Mouse (Mus musculus) hindbrain, embryonic 16.5 days (tissue): ENCODE results near the gene Nt5m. TPM values are rescaled to one million over a fixed set of nuclear protein-coding genes. Genes with fewer than 3 reads are reported as not detected.
A peak's percentile ranks its signal among the peaks of the same experiment; 100 is the strongest.
"Not testable (repeated sequence)": the region's sequence is repeated elsewhere in the genome, so short reads cannot be mapped to it uniquely, and the experiment has no call there.

Source experiments
- ATAC-seq: fragments of 200-750 bp; cut with Nextera tagmentation; 2 replicates; pipeline ENCODE4 v1.8.0; 2017; ENCODE audit warnings: moderate TSS enrichment, moderate library complexity
- H3K27ac ChIP-seq: fragments of 300-500 bp; sonication (generic); 2 replicates; pipeline ENCODE4 v1.5.1; 2014; ENCODE audit warnings: low read depth, mild to moderate bottlenecking, control low read depth, low read length, moderate library complexity
- H3K27me3 ChIP-seq: fragments of 300-500 bp; sonication (generic); replicated peaks from 2 replicates; pipeline ENCODE4 v1.6.1; 2014; ENCODE audit warnings: low read length; ENCODE audit not compliant: control insufficient read depth, insufficient read depth
- H3K36me3 ChIP-seq: fragments of 300-500 bp; sonication (generic); 2 replicates; pipeline ENCODE4 v1.6.1; 2014; ENCODE audit warnings: mild to moderate bottlenecking, low read length, moderate library complexity, mixed read lengths; ENCODE audit not compliant: control insufficient read depth, insufficient read depth
- H3K4me1 ChIP-seq: fragments of 300-500 bp; sonication (generic); 2 replicates; pipeline ENCODE4 v1.6.1; 2014; ENCODE audit warnings: low read depth, low read length; ENCODE audit not compliant: control insufficient read depth, insufficient read depth
- H3K4me2 ChIP-seq: fragments of 300-500 bp; sonication (generic); 2 replicates; pipeline ENCODE4 v1.6.1; 2014; ENCODE audit warnings: mild to moderate bottlenecking, low read length, control low read depth, moderate library complexity
- H3K4me3 ChIP-seq: fragments of 300-500 bp; sonication (generic); 2 replicates; pipeline ENCODE4 v1.5.1; 2014; ENCODE audit warnings: mild to moderate bottlenecking, low read length, control low read depth, moderate library complexity
- H3K9ac ChIP-seq: fragments of 300-500 bp; sonication (generic); 2 replicates; pipeline ENCODE4 v1.6.1; 2014; ENCODE audit warnings: low read depth, mild to moderate bottlenecking, control low read depth, low read length, moderate library complexity
- H3K9me3 ChIP-seq: fragments of 300-500 bp; sonication (generic); 2 replicates; pipeline ENCODE4 v1.6.1; 2014; ENCODE audit warnings: mild to moderate bottlenecking, low read length, moderate library complexity; ENCODE audit not compliant: control insufficient read depth
- WGBS: fragments of 180-500 bp; shearing (Covaris S2); extraction: QIAGEN DNeasy Blood & Tissue Kit; methylation state at CpG from one replicate; pipeline ENCODE4 v1.1.7; 2014; 5-methylcytosine and 5-hydroxymethylcytosine counted together
- polyA plus RNA-seq: library from polyadenylated mRNA; unstranded; fragments of >200 nt; fragmentation: Nextera tagmentation; extraction: Ambion mirVana; gene quantifications from 2 replicates; pipeline ENCODE4 v1.2.1, GENCODE M21; 2015

The Nt5m gene
- polyA plus RNA-seq, 1 experiment from 2014 or later, result 85.4 TPM

DNA sequence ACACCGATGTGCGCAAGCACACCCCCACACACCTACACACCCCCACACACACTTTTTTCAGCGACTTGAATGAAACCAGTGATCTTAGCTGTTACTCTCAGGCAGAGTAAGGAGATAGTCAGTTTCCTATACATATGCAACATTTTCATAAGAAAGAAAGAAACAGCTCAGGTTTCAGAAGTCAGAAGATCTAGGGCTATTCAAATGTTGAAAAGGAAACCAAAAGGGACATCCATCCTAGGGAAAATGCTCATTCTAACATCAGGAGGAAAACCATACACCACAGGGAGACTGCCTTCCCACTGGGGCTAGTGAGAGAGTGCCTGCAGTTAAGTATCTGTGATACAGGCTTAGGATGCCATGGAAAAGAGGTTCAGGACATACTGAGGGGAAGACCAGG, 17.6 kb upstream of the Nt5m start:
- H3K27me3 ChIP-seq, result no peaks in the 10 kb centered on the region
- H3K9ac ChIP-seq, result no peak overlapping the region
- H3K9me3 ChIP-seq, result no peaks in the 10 kb centered on the region
- no peak overlapping the region for H3K27ac ChIP-seq
- ATAC-seq, result no peak
- peaks cover 74% of the 10 kb centered on the region for H3K36me3 ChIP-seq
- WGBS, result 91% methylated on average over 3 of the region's 3 CpGs
- no peaks in the 10 kb centered on the region for H3K4me1 ChIP-seq
- no peak overlapping the region for H3K4me2 ChIP-seq
- H3K4me3 ChIP-seq, result no peak overlapping the region

DNA sequence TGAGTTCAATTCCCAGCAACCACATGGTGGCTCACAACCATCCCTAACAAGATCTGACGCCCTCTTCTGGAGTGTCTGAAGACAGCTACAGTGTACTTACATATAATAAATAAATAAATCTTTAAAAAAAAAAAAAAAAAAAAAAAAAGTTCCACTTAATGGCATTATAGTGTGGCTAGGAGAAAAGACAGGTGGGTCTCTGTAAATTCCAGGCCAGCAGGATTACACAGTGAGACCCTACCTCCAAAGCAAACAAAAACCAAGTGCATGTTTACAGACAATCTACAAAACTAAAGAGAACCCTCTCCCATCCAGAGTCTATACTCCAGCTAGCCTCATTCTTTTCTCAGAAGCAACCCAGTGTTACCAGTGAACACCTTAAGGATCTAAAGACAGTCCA, 1.5 kb upstream of the Nt5m start:
- peak overlapping the region; percentile 71; the same call in 1 of the 2 replicates for H3K4me2 ChIP-seq
- not testable (repeated sequence) for H3K9ac ChIP-seq, ATAC-seq, H3K9me3 ChIP-seq, H3K27me3 ChIP-seq, H3K4me3 ChIP-seq, H3K27ac ChIP-seq
- peaks cover 17% of the 10 kb centered on the region for H3K4me1 ChIP-seq
- WGBS, result no CpG with 5 or more reads among the region's 1 CpGs
- H3K36me3 ChIP-seq, result peaks cover 11% of the 10 kb centered on the region

DNA sequence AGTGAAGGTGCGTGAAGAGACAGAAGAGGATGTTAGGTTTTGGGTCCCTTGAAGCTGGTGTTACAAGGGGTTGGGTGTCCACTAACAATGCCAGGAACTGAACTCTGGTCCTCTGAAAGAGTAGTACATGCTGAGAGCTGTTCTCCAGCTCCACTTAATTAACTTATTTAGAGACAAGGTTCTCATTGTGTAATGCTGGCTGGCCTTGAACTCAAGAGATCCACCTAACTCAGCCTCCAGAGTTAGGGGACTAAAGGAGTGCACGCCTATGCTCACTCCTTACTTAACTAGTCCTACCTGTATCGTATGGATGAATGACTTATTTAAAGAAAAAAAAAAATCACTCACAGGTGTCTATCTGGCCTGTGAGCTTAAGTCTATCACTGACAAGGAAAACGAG, 821 bp upstream of the Nt5m start:
- H3K9me3 ChIP-seq, result no peaks in the 10 kb centered on the region
- peak overlapping the region; percentile 92 for H3K27ac ChIP-seq
- peak overlapping the region; percentile 61 for H3K4me3 ChIP-seq
- peaks cover 11% of the 10 kb centered on the region for H3K36me3 ChIP-seq
- ATAC-seq, result no peak
- 66% methylated on average over 4 of the region's 4 CpGs for WGBS
- H3K27me3 ChIP-seq, result no peaks in the 10 kb centered on the region
- peak overlapping the region; percentile 78 for H3K9ac ChIP-seq
- peak overlapping the region; percentile 71 for H3K4me2 ChIP-seq
- H3K4me1 ChIP-seq, result peaks cover 17% of the 10 kb centered on the region

DNA sequence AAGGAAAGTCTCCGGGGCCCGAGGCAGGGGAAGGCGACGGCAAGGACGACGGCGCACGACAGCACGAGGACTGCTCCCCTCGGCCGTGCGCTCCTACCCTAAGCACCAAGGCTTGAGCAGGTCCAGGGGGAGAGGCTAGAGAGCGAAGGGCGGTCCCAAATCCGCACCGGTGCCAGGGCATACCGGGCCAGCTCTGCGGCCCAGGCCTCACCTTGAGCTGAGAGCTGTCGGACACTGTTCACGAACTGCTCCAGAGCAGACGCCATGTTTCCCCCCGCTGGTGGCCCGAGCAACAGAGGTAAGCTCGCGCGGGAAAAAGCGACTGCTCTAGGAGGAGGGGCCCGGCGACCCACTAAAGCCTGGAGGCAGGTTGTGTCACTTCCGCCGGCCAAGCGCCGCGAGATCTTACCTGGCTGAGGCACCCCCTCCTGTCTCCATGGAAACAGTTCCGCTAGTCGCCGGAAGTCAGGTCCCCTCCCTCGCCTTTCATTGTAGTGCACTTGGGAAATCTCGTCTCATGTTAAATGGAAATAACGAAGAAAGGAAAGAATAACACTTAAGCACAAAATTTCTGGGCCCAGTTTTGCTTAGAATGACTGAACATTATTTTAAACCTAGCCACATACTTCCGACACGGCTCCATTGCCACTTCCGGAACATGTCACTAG, 346 bp downstream of the Nt5m start, which contains the start of gene Cops3:
Cops3 (minus strand) TSS at position 380 of the 668 bp plus-strand sequence.
- 1% methylated on average over 42 of the region's 43 CpGs for WGBS
- Histone ChIP-seq H3K4me2 (peak within 1 kb of the TSS; percentile 71), H3K9me3 (no peaks in the 10 kb centered on the region), H3K4me1 (peaks cover 17% of the 10 kb centered on the region), H3K27ac (peak within 1 kb of the TSS; percentile 92), H3K9ac (peak within 1 kb of the TSS; percentile 78), H3K36me3 (peaks cover 11% of the 10 kb centered on the region), H3K4me3 (peak within 1 kb of the TSS; percentile 61), H3K27me3 (no peaks in the 10 kb centered on the region)
- peak; percentile 97 for ATAC-seq

DNA sequence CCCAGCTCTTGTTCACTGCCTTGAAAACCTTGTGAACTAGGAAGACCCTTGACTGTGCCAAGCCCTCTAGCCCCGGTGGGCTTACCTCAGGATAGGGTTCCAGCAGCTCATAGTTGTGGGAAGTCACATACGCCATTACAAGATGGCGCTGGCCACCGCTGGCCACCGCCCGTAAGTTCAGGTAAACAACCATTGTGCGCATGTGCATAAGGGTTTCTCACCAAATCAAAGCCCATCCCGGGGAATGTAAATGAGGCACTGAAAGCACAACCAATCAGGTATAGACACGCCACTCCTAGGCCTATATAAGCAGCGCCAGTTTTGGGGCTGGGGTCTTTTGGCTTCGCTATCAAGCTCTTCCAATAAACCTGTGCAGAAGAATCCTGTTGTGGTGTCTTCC, 7.1 kb downstream of the Nt5m start:
- Histone ChIP-seq H3K4me1 (peaks cover 11% of the 10 kb centered on the region), H3K9ac (no peak overlapping the region), H3K36me3 (no peaks in the 10 kb centered on the region; the same call in 1 of the 2 replicates), H3K27me3 (no peaks in the 10 kb centered on the region), H3K4me3 (no peak overlapping the region), H3K9me3 (no peaks in the 10 kb centered on the region), H3K4me2 (no peak overlapping the region), H3K27ac (no peak overlapping the region)
- 95% methylated on average over 11 of the region's 11 CpGs for WGBS
- no peak for ATAC-seq

DNA sequence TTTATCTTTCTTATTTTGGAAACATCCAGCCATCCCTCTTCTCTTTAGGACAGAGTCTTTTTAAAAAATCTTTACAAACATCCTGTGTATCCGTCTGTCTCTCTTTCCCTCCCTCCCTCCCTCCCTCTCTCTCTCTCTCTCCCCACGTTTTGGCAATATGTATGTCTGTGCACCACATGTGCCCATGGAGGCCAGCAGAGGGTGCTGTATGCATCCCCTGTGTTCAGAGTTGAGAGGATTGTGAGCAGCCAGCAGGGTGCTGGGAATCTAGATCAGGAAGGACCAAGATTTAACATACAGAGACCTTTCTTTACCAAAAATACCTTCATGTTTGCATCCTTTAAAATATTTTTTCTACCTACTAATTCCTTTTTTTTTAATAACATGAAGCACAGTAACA, 7.9 kb downstream of the Nt5m start:
- H3K4me3 ChIP-seq, result no peak overlapping the region
- H3K27ac ChIP-seq, result no peak overlapping the region
- ATAC-seq, result no peak
- H3K27me3 ChIP-seq, result no peaks in the 10 kb centered on the region
- peak overlapping the region; percentile 72; the same call in 1 of the 2 replicates for H3K4me2 ChIP-seq
- H3K4me1 ChIP-seq, result peaks cover 11% of the 10 kb centered on the region
- H3K9me3 ChIP-seq, result no peaks in the 10 kb centered on the region
- WGBS, result 7% methylated on average over 2 of the region's 2 CpGs
- no peak overlapping the region for H3K9ac ChIP-seq
- no peaks in the 10 kb centered on the region; the same call in 1 of the 2 replicates for H3K36me3 ChIP-seq

DNA sequence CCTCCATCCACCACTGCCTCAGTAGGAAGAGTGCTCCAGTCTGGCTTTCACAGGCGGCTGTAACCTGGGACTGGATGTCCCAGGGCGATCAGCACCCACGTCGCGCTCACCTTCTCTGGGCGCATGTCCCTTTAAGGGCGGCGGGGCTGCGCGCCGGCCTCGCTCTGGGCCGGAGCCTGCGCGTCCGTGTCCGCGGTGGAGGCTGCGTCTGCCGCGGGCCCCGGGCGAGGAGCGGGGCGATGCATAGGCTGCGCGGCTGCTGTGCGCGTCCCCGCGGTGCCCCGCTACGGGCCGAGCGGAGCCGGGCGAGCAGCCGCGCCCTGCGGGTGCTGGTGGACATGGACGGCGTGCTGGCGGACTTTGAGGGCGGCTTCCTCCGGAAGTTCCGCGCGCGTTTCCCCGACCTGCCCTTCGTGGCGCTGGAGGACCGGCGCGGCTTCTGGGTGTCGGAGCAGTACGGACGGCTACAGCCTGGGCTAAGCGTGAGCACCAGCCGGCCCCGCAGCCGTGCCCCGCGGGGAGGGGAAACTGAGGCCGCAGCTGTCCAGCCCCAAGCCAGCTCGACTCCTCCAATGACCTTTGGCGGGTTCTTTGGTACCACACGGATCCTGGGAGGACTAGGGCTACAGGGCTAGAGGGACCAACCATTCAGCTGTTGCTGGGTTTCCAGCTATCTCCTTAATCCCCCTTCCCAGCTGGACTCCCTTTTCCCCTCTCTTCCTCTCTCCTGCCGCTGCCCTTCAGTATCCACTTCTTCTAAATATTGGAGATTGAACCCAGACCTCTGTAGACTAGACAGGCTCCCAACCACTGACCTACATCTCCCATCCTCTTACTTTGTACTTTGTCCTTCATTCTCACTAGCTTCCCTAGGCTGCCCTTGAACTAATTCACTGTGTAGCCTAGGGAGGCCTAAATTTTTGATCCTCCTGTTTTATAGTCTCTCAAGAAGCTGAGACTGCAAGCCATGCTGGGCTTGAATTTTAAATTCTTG, 8.9 kb downstream of the Nt5m start:
- Histone ChIP-seq H3K9me3 (no peaks in the 10 kb centered on the region), H3K36me3 (no peaks in the 10 kb centered on the region), H3K9ac (peak overlapping the region; percentile 95), H3K27ac (peak overlapping the region; percentile 92), H3K4me1 (peaks cover 11% of the 10 kb centered on the region), H3K4me2 (peak overlapping the region; percentile 72), H3K27me3 (no peaks in the 10 kb centered on the region), H3K4me3 (peak overlapping the region; percentile 87)
- WGBS, result under 1% methylated on average over 58 of the region's 69 CpGs
- ATAC-seq, result peak; percentile 95

DNA sequence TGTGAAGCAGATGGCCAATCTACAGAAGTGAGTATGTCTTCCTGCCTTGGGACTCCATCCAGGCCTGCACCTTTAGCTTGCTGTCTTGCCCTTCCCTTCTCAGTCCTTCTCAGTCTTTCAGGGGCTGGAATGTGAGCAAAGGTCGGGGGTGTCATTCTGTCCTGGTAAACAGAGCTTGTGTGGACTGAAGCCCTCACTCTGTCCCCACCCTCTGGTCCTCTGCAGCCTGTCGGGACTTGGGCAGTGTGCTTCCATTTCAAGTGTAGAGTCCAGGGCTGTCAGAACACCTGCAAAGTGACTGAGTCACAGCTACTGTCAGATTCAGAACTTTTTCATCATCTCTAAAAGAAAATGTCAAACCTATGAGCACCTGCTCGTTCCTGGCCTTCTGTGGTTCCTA, 13.6 kb downstream of the Nt5m start:
- Histone ChIP-seq H3K36me3 (no peaks in the 10 kb centered on the region), H3K27me3 (no peaks in the 10 kb centered on the region), H3K9ac (no peak overlapping the region), H3K4me3 (no peak overlapping the region), H3K4me2 (no peak overlapping the region), H3K9me3 (no peaks in the 10 kb centered on the region), H3K4me1 (peaks cover 11% of the 10 kb centered on the region), H3K27ac (no peak overlapping the region)
- WGBS, result 77% methylated on average over 3 of the region's 3 CpGs
- no peak for ATAC-seq

DNA sequence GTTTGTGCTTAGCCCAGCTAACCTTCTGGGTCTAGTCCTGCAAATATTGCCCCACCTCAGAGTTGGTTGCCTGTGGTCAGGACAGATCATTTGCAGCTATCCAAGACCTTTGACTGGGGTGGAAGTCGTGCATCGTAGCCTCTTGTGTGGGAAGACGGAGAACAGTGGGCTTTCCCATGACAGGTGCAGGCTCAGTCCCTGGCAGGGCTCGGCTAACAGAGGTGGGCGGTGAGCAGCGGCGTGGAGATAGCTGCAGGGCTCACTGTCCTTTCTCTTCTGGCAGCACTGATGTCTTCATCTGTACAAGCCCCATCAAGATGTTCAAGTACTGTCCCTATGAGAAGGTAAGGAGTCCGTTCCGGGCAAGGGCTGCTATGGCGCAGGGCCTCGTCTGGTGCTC, 21.2 kb downstream of the Nt5m start:
- no peak overlapping the region for H3K4me2 ChIP-seq
- peaks cover 7% of the 10 kb centered on the region; the same call in 1 of the 2 replicates for H3K36me3 ChIP-seq
- H3K9me3 ChIP-seq, result no peaks in the 10 kb centered on the region
- no peak overlapping the region for H3K4me3 ChIP-seq
- H3K4me1 ChIP-seq, result no peaks in the 10 kb centered on the region
- H3K27me3 ChIP-seq, result no peaks in the 10 kb centered on the region
- H3K9ac ChIP-seq, result no peak overlapping the region
- ATAC-seq, result no peak
- WGBS, result 83% methylated on average over 11 of the region's 11 CpGs
- no peak overlapping the region for H3K27ac ChIP-seq
